Mouse (Mus musculus) cerebellum, adult 9-11 months (tissue): ENCODE data around the gene Cbfa2t2.
"Not testable (repeated sequence)": the region's sequence is repeated elsewhere in the genome, so short reads cannot be mapped to it uniquely, and the experiment has no call there.

ENCODE experiments used
- DNase-seq: peaks from one replicate; pipeline ENCODE4 v3.0.0; 2022

The Cbfa2t2 gene

GRCm38 (mm10) chr2:154475062-154475349 lies 38.7 kb downstream of the Cbfa2t2 start:
- DNase-seq = no peak

GRCm38 (mm10) chr2:154475861-154476260 lies 39.6 kb downstream of the Cbfa2t2 start:
- DNase-seq = no peak

GRCm38 (mm10) chr2:154477028-154477427 lies 40.7 kb downstream of the Cbfa2t2 start:
- no peak for DNase-seq

- DNase-seq = no peak
Observed at GRCm38 (mm10) chr2:154491788-154492187, 55.5 kb downstream of the Cbfa2t2 start.

- DNase-seq = not testable (repeated sequence)
Observed at GRCm38 (mm10) chr2:154493559-154493958, 57.3 kb downstream of the Cbfa2t2 start.

GRCm38 (mm10) chr2:154495021-154495420 lies 58.7 kb downstream of the Cbfa2t2 start:
- peak; percentile 58 for DNase-seq

- DNase-seq = peak; percentile 74
Observed at GRCm38 (mm10) chr2:154498571-154498970, 62.3 kb downstream of the Cbfa2t2 start.

- DNase-seq = no peak
Observed at GRCm38 (mm10) chr2:154499717-154500247, 63.5 kb downstream of the Cbfa2t2 start.

- no peak for DNase-seq
Observed at GRCm38 (mm10) chr2:154500758-154501157, 64.5 kb downstream of the Cbfa2t2 start.

GRCm38 (mm10) chr2:154507076-154507475 lies 70.8 kb downstream of the Cbfa2t2 start:
- DNase-seq = no peak

GRCm38 (mm10) chr2:154507566-154508283 lies 71.4 kb downstream of the Cbfa2t2 start:
- peak; percentile 71 for DNase-seq

- DNase-seq = no peak
Observed at GRCm38 (mm10) chr2:154508450-154508849, 72.2 kb downstream of the Cbfa2t2 start.

- no peak for DNase-seq
Observed at GRCm38 (mm10) chr2:154510141-154510540, 73.9 kb downstream of the Cbfa2t2 start.

- DNase-seq = no peak
Observed at GRCm38 (mm10) chr2:154516944-154517343, 80.7 kb downstream of the Cbfa2t2 start.

- DNase-seq = no peak
Observed at GRCm38 (mm10) chr2:154517424-154517823, 81.1 kb downstream of the Cbfa2t2 start.

GRCm38 (mm10) chr2:154521449-154521848 lies 85.2 kb downstream of the Cbfa2t2 start:
- DNase-seq = no peak

GRCm38 (mm10) chr2:154522334-154522733 lies 86.1 kb downstream of the Cbfa2t2 start:
- DNase-seq = no peak

GRCm38 (mm10) chr2:154525285-154525684 lies 89.0 kb downstream of the Cbfa2t2 start:
- no peak for DNase-seq

GRCm38 (mm10) chr2:154526531-154526930 lies 90.2 kb downstream of the Cbfa2t2 start:
- no peak for DNase-seq

GRCm38 (mm10) chr2:154532888-154533287 lies 96.6 kb downstream of the Cbfa2t2 start:
- DNase-seq = no peak

- DNase-seq = no peak
Observed at GRCm38 (mm10) chr2:154534704-154535270, 98.5 kb downstream of the Cbfa2t2 start.

GRCm38 (mm10) chr2:154538310-154538709 lies 102.0 kb downstream of the Cbfa2t2 start:
- DNase-seq = peak; percentile 56

- no peak for DNase-seq
Observed at GRCm38 (mm10) chr2:154538710-154539109, 102.4 kb downstream of the Cbfa2t2 start.

GRCm38 (mm10) chr2:154539720-154540119 lies 103.4 kb downstream of the Cbfa2t2 start:
- DNase-seq = peak; percentile 33

GRCm38 (mm10) chr2:154541630-154542029 lies 105.3 kb downstream of the Cbfa2t2 start:
- DNase-seq = peak; percentile 6
